Mouse (Mus musculus) liver, embryonic 12.5 days (tissue): ENCODE results near the gene Tctex1d1. TPM values are rescaled to one million over a fixed set of nuclear protein-coding genes. Genes with fewer than 3 reads are reported as not detected.

Experiments used
- ATAC-seq: fragments of 200-750 bp; cut with Nextera tagmentation; 2 replicates; pipeline ENCODE4 v1.8.0; 2017; ENCODE audit warnings: moderate number of reproducible peaks, mild to moderate bottlenecking, moderate library complexity
- H3K27ac ChIP-seq: fragments of 300-500 bp; sonication (generic); 2 replicates; pipeline ENCODE4 v1.5.1; 2016; ENCODE audit warnings: mild to moderate bottlenecking
- H3K27me3 ChIP-seq: fragments of 300-500 bp; sonication (generic); replicated peaks from 2 replicates; pipeline ENCODE4 v1.6.1; 2016; ENCODE audit warnings: mild to moderate bottlenecking, moderate library complexity
- H3K36me3 ChIP-seq: fragments of 300-500 bp; sonication (generic); 2 replicates; pipeline ENCODE4 v1.6.1; 2016; ENCODE audit warnings: mild to moderate bottlenecking, moderate library complexity
- H3K4me1 ChIP-seq: fragments of 300-500 bp; sonication (generic); 2 replicates; pipeline ENCODE4 v1.6.1; 2016
- H3K4me2 ChIP-seq: fragments of 300-500 bp; sonication (generic); 2 replicates; pipeline ENCODE4 v1.6.1; 2016; ENCODE audit warnings: mild to moderate bottlenecking, moderate library complexity
- H3K4me3 ChIP-seq: fragments of 300-500 bp; sonication (generic); 2 replicates; pipeline ENCODE4 v1.5.1; 2016; ENCODE audit warnings: mild to moderate bottlenecking, moderate library complexity
- H3K9ac ChIP-seq: fragments of 300-500 bp; sonication (generic); 2 replicates; pipeline ENCODE4 v1.6.1; 2016; ENCODE audit warnings: mild to moderate bottlenecking, moderate library complexity
- H3K9me3 ChIP-seq: fragments of 300-500 bp; sonication (generic); replicated peaks from 2 replicates; pipeline ENCODE4 v1.6.1; 2016; ENCODE audit warnings: mild to moderate bottlenecking, moderate library complexity
- WGBS: fragments of 180-500 bp; shearing (Covaris S2); methylation state at CpG from one replicate; pipeline ENCODE4 v1.1.7; 2016; ENCODE audit not compliant: insufficient replicate concordance; 5-methylcytosine and 5-hydroxymethylcytosine counted together
- polyA plus RNA-seq: library from polyadenylated mRNA; unstranded; fragments of >200 nt; fragmentation: Nextera tagmentation; extraction: Ambion mirVana; gene quantifications from 2 replicates; pipeline ENCODE4 v1.2.1, GENCODE M21; 2016

Tctex1d1 gene
- 0.38 TPM in 1 of 2 replicates, not detected in the other for polyA plus RNA-seq

GRCm38 (mm10) chr4:102978440-102978839 lies at the start of gene Tctex1d1:
Gene Tctex1d1, plus strand, starts transcription at chr4:102978606.
- H3K9ac ChIP-seq: no peak within 1 kb of the TSS
- H3K36me3 ChIP-seq: no peaks in the 10 kb centered on the region
- 8% methylated on average over 13 of the region's 13 CpGs for WGBS
- H3K27me3 ChIP-seq: peaks cover 28% of the 10 kb centered on the region
- no peak within 1 kb of the TSS for H3K27ac ChIP-seq
- ATAC-seq: peak; percentile 40
- 0 out of 2 replicates have a peak, but pooled peaks cover 4% of the 10 kb centered on the region for H3K4me1 ChIP-seq
- H3K9me3 ChIP-seq: no peaks in the 10 kb centered on the region
- H3K4me3 ChIP-seq: peak within 1 kb of the TSS; percentile 30
- H3K4me2 ChIP-seq: peak within 1 kb of the TSS; percentile 54

GRCm38 (mm10) chr4:102929491-102929890 lies 48.9 kb upstream of the Tctex1d1 start:
- H3K4me3 ChIP-seq: no peak overlapping the region
- no peaks in the 10 kb centered on the region for H3K4me1 ChIP-seq
- no peak for ATAC-seq
- H3K27ac ChIP-seq: no peak overlapping the region
- no peaks in the 10 kb centered on the region for H3K27me3 ChIP-seq
- 57% methylated on average over 3 of the region's 4 CpGs for WGBS
- no peaks in the 10 kb centered on the region for H3K9me3 ChIP-seq
- H3K4me2 ChIP-seq: no peak overlapping the region
- H3K36me3 ChIP-seq: no peaks in the 10 kb centered on the region
- H3K9ac ChIP-seq: no peak overlapping the region

GRCm38 (mm10) chr4:102930679-102931078 lies 47.7 kb upstream of the Tctex1d1 start:
- no peak for ATAC-seq
- 37% methylated on average over 7 of the region's 7 CpGs for WGBS
- no peaks in the 10 kb centered on the region for H3K9me3 ChIP-seq
- no peaks in the 10 kb centered on the region for H3K27me3 ChIP-seq
- 0 out of 2 replicates have a peak overlapping the region, but pooled peaks have one; percentile 26 for H3K27ac ChIP-seq
- no peak overlapping the region for H3K9ac ChIP-seq
- no peaks in the 10 kb centered on the region for H3K4me1 ChIP-seq
- 0 out of 2 replicates have a peak overlapping the region, but pooled peaks have one; percentile 15 for H3K4me2 ChIP-seq
- H3K36me3 ChIP-seq: no peaks in the 10 kb centered on the region
- H3K4me3 ChIP-seq: no peak overlapping the region

- H3K4me2 ChIP-seq: no peak overlapping the region
- H3K9me3 ChIP-seq: no peaks in the 10 kb centered on the region
- no peak overlapping the region for H3K27ac ChIP-seq
- no peaks in the 10 kb centered on the region for H3K4me1 ChIP-seq
- no peaks in the 10 kb centered on the region for H3K36me3 ChIP-seq
- no peak overlapping the region for H3K9ac ChIP-seq
- ATAC-seq: no peak
- 58% methylated on average over 3 of the region's 3 CpGs for WGBS
- H3K4me3 ChIP-seq: no peak overlapping the region
- H3K27me3 ChIP-seq: no peaks in the 10 kb centered on the region
These were observed 38.1 kb upstream of the Tctex1d1 start for GRCm38 (mm10) chr4:102940266-102940665.

- no peak for ATAC-seq
- no peaks in the 10 kb centered on the region for H3K36me3 ChIP-seq
- H3K4me1 ChIP-seq: no peaks in the 10 kb centered on the region
- no peak overlapping the region for H3K4me2 ChIP-seq
- no peak overlapping the region for H3K27ac ChIP-seq
- no peak overlapping the region for H3K9ac ChIP-seq
- no peak overlapping the region for H3K4me3 ChIP-seq
- H3K27me3 ChIP-seq: no peaks in the 10 kb centered on the region
- 72% methylated on average over 4 of the region's 4 CpGs for WGBS
- no peaks in the 10 kb centered on the region for H3K9me3 ChIP-seq
These were observed 37.7 kb upstream of the Tctex1d1 start for GRCm38 (mm10) chr4:102940738-102941137.

- no peaks in the 10 kb centered on the region for H3K9me3 ChIP-seq
- no peak overlapping the region for H3K4me2 ChIP-seq
- 16% methylated on average over 6 of the region's 6 CpGs for WGBS
- H3K4me1 ChIP-seq: no peaks in the 10 kb centered on the region
- no peak overlapping the region for H3K4me3 ChIP-seq
- no peak overlapping the region for H3K27ac ChIP-seq
- no peaks in the 10 kb centered on the region for H3K27me3 ChIP-seq
- H3K9ac ChIP-seq: no peak overlapping the region
- no peaks in the 10 kb centered on the region for H3K36me3 ChIP-seq
- ATAC-seq: no peak
These were observed 34.1 kb upstream of the Tctex1d1 start for GRCm38 (mm10) chr4:102944325-102944724.

- Histone ChIP-seq H3K4me2 (no peak overlapping the region), H3K9me3 (no peaks in the 10 kb centered on the region), H3K4me1 (no peaks in the 10 kb centered on the region), H3K36me3 (no peaks in the 10 kb centered on the region), H3K9ac (no peak overlapping the region), H3K27me3 (no peaks in the 10 kb centered on the region), H3K4me3 (no peak overlapping the region), H3K27ac (no peak overlapping the region)
- ATAC-seq: no peak
- WGBS: 69% methylated on average over 2 of the region's 2 CpGs
These were observed 25.9 kb upstream of the Tctex1d1 start for GRCm38 (mm10) chr4:102952476-102952875.

GRCm38 (mm10) chr4:102955294-102955956 lies 23.0 kb upstream of the Tctex1d1 start:
- Histone ChIP-seq H3K27ac (no peak overlapping the region), H3K9ac (no peak overlapping the region), H3K4me2 (no peak overlapping the region), H3K9me3 (no peaks in the 10 kb centered on the region), H3K4me3 (no peak overlapping the region), H3K36me3 (no peaks in the 10 kb centered on the region), H3K4me1 (no peaks in the 10 kb centered on the region), H3K27me3 (no peaks in the 10 kb centered on the region)
- 53% methylated on average over 17 of the region's 17 CpGs for WGBS
- no peak for ATAC-seq

- no peaks in the 10 kb centered on the region for H3K36me3 ChIP-seq
- H3K4me2 ChIP-seq: no peak overlapping the region
- H3K9me3 ChIP-seq: no peaks in the 10 kb centered on the region
- no peaks in the 10 kb centered on the region for H3K27me3 ChIP-seq
- no peaks in the 10 kb centered on the region for H3K4me1 ChIP-seq
- H3K9ac ChIP-seq: no peak overlapping the region
- H3K27ac ChIP-seq: no peak overlapping the region
- WGBS: 60% methylated on average over 5 of the region's 5 CpGs
- no peak for ATAC-seq
- H3K4me3 ChIP-seq: no peak overlapping the region
These were observed 19.0 kb upstream of the Tctex1d1 start for GRCm38 (mm10) chr4:102959409-102959808.

GRCm38 (mm10) chr4:102964174-102964573 lies 14.2 kb upstream of the Tctex1d1 start:
- Histone ChIP-seq H3K9me3 (no peaks in the 10 kb centered on the region), H3K36me3 (no peaks in the 10 kb centered on the region), H3K4me2 (no peak overlapping the region), H3K4me1 (no peaks in the 10 kb centered on the region), H3K4me3 (no peak overlapping the region), H3K27ac (no peak overlapping the region), H3K9ac (no peak overlapping the region), H3K27me3 (no peaks in the 10 kb centered on the region)
- 29% methylated on average over 3 of the region's 3 CpGs for WGBS
- ATAC-seq: no peak

- Histone ChIP-seq H3K9ac (no peak overlapping the region), H3K4me2 (no peak overlapping the region), H3K4me1 (no peaks in the 10 kb centered on the region), H3K36me3 (no peaks in the 10 kb centered on the region), H3K9me3 (no peaks in the 10 kb centered on the region), H3K27me3 (no peaks in the 10 kb centered on the region), H3K4me3 (no peak overlapping the region), H3K27ac (no peak overlapping the region)
- WGBS: 84% methylated on average over 15 of the region's 15 CpGs
- ATAC-seq: no peak
These were observed 10.6 kb upstream of the Tctex1d1 start for GRCm38 (mm10) chr4:102967811-102968210.

- Histone ChIP-seq H3K27ac (no peak overlapping the region), H3K27me3 (no peaks in the 10 kb centered on the region), H3K4me1 (no peaks in the 10 kb centered on the region), H3K9me3 (no peaks in the 10 kb centered on the region), H3K9ac (no peak overlapping the region), H3K36me3 (no peaks in the 10 kb centered on the region), H3K4me2 (no peak overlapping the region), H3K4me3 (no peak overlapping the region)
- WGBS: 82% methylated on average over 5 of the region's 5 CpGs
- ATAC-seq: no peak
These were observed 8.8 kb upstream of the Tctex1d1 start for GRCm38 (mm10) chr4:102969599-102969998.

GRCm38 (mm10) chr4:102971159-102971558 lies 7.2 kb upstream of the Tctex1d1 start:
- Histone ChIP-seq H3K4me1 (no peaks in the 10 kb centered on the region), H3K9ac (no peak overlapping the region), H3K4me3 (no peak overlapping the region), H3K9me3 (no peaks in the 10 kb centered on the region), H3K27ac (no peak overlapping the region), H3K36me3 (no peaks in the 10 kb centered on the region), H3K27me3 (no peaks in the 10 kb centered on the region), H3K4me2 (no peak overlapping the region)
- WGBS: 36% methylated on average over 5 of the region's 5 CpGs
- ATAC-seq: no peak
